Mouse (Mus musculus): ENCODE measurements around the gene Endov.

- no peak for TF ChIP-seq CTCF (IDR thresholded peaks at IDR 0.05; ENCODE audit: low read depth)
- TF ChIP-seq EP300 (IDR thresholded peaks at IDR 0.05; ENCODE audit: low read depth), result no peak
These were observed 24.9 kb downstream of the Endov start for GRCm38 (mm10) chr11:119515823-119516676.

Measured in liver, embryonic 14.5 days (tissue).